16 mouse cellular contexts compared by ENCODE assay signal in genomic region chr1:35752636-35753035, GRCm38 (mm10).
"Had no signal": no experiment of that assay in that cellular context is flagged by ENCODE, and none has a peak within 500 bp of the region (broad histone marks: within the 10 kb centered on the region; RNA-seq: fewer than 3 reads in every experiment).

No protein-coding gene starts in this region.

- H3K36me3 ChIP-seq: neural tube, embryonic 13.5 days; neural tube, embryonic 15.5 days; stomach, embryonic 15.5 days had no signal

- H3K27ac ChIP-seq: neural tube, embryonic 13.5 days; neural tube, embryonic 15.5 days; stomach, embryonic 15.5 days; stomach, postnatal 0 days had no signal

- H3K4me2 ChIP-seq: neural tube, embryonic 13.5 days; neural tube, embryonic 15.5 days; stomach, embryonic 15.5 days had no signal

- DNase-seq: retina, postnatal 1 day; right cerebral cortex, adult 18-20 months; right cerebral cortex, postnatal 14 days; right cerebral cortex, postnatal 25 days; right cerebral cortex, postnatal 4 days; spleen, adult 18-20 months; thymus, adult 18-20 months; thymus, adult 2 months; thymus, postnatal 14 days; thymus, postnatal 25 days; thymus, postnatal 36 days; thymus, postnatal 4 days had no signal

- H3K27me3 ChIP-seq: neural tube, embryonic 13.5 days; neural tube, embryonic 15.5 days; stomach, embryonic 15.5 days had no signal

- H3K9me3 ChIP-seq: neural tube, embryonic 13.5 days; neural tube, embryonic 15.5 days; stomach, embryonic 15.5 days had no signal

- H3K9ac ChIP-seq: neural tube, embryonic 13.5 days; neural tube, embryonic 15.5 days; stomach, embryonic 15.5 days had no signal

- H3K4me1 ChIP-seq: neural tube, embryonic 15.5 days; stomach, embryonic 15.5 days had no signal

- H3K4me3 ChIP-seq: neural tube, embryonic 13.5 days; neural tube, embryonic 15.5 days; stomach, embryonic 15.5 days had no signal
